Mouse (Mus musculus): ENCODE results near the gene Dgcr2.

Gene Dgcr2

DNA sequence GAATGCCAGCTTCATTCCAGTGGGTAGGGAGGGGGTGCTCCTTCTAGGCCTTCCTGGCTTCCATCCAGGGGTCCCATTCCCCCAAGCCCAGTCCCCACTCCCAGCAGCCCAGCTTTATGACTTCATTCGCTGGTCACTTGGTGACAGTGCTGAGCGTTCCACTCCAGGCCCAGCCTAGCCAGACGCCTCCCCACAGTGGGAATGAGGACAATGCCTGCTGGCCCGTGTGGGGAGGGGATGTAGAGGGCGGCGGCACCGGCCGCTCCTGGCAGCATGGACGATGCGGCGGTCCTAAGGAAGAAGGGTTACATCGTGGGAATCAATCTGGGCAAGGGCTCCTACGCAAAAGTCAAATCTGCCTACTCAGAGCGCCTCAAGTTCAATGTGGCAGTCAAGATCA is at the start of gene Dgcr2, which contains the start of gene Tssk2:
Gene Dgcr2 (minus strand): TSS at position 101 of the 400 bp plus-strand sequence.
Gene Tssk2 (plus strand): TSS at position 176 of the 400 bp plus-strand sequence.
- no peak for DNase-seq (ENCODE audit: low read depth, low spot score)

DNA sequence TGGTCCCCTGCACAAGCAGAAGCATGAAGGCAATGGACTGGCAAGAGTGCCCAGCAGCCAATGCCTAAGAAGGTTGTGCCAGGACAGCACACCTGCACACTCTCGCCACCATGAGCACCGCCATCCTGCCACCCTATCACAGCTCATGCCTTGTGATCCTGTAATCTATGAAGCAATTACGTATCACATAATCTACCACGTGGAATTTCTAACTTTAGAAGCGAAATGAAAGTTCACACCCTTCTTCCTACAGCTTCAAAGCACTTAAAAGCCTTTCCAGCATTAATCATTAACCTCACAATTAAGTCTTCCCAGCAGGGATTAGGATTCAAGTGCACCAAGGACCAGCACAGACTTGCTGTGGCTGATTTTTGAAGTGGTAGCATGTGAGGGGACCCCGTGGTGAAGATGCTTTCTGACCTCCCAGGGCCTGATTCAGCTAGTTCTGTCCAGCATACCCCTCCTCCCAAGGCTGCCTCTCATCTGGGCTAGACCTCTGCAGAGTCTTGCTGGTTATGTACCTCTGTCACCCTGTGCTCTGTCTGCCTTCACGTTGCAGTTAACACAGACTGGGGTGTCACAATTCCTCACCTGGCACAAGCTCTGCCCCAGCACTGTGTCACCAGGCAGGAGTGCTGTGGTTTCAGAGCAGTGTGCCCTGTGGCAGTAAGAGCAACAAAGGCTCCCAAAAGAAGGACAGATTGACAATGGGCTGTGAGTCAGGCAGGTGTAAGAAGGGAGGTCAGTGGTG is 46.9 kb upstream of the Dgcr2 start:
- DNase-seq (ENCODE audit: low read depth, low spot score), result peak; percentile 61

DNA sequence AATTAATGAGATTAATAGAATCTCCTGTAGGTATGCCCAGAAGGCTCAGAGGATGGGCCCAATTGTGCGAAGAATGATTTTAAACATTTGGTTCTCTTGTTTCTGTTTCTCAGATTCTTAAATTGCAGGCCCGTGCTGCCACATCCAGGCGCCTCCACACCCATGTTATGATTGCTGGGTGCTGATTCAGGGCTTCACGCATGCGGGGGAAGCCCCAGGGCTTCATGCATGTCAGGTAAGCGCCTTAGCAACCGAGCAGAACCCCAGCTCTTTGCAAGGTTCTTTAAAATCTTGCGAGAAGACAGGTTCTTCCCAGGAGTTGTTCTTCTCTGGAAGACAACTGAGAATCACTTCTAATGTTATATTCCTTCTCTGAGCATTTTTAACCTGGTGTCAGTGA is 45.1 kb upstream of the Dgcr2 start:
- no peak for DNase-seq (ENCODE audit: low read depth, low spot score)

DNA sequence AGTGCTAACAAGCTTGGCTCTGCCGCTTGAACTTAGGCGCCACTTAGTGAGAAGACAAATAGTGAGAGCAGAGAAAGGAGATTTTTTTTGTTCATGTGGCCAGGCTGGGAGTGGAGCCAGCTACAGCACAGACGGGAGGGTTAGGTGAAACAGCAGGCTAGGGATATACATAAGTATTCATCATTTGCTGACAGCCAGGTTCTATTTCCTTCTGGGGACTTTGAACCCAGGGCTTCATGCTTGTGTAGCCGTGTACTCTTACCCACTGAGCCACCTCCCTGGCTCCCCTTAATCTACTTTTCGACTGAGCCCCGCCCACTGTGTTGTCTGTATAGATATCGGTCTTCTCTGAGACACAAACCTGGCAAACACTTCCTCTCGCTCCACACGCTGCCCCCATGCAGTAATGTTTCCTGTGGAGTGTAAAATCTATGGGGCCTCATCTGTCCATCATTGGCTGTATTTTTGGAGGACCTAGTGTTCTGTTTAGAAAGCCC is 40.9 kb upstream of the Dgcr2 start:
- DNase-seq (ENCODE audit: low read depth, low spot score), result no peak

DNA sequence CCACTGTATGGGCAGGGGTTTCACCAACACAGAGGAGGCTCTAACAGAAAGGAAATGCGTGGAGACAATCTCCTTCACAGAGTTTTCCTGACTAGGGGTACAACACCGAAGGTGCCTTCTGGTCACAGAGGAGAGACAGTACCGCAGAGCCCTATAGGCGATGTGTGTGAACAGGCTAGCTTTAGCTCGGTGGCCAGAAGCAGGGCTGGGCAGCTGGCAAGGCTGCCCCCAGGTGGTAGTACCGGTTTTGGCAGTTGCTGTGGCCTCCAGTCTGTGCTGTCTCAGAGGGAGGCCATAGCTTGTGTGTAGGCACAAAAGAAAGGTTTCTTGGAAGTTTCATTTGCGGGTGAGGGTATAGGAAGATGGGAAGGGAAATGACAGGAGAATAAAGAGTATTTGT is 40.5 kb upstream of the Dgcr2 start:
- DNase-seq (ENCODE audit: low read depth, low spot score), result peak; percentile 80

DNA sequence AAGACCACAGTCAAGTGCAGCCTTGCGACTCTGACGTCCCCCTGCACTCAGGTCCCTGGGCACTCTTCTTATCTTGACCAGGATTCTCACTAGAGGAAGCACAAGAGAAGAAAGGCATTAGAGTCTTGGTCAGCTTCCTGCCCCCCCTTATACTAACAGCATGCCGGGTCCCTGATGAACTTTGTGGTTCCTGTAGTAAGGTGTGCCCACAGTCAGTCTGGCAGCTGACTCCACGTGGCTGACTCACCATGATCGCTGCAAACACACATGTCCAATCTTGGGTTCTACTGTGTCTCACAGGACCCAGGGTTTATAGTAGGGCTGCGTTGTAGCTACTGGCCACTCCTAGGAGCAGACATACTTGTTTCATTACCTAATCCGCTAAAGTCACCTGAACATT is 39.8 kb upstream of the Dgcr2 start:
- no peak for DNase-seq (ENCODE audit: low read depth, low spot score)

DNA sequence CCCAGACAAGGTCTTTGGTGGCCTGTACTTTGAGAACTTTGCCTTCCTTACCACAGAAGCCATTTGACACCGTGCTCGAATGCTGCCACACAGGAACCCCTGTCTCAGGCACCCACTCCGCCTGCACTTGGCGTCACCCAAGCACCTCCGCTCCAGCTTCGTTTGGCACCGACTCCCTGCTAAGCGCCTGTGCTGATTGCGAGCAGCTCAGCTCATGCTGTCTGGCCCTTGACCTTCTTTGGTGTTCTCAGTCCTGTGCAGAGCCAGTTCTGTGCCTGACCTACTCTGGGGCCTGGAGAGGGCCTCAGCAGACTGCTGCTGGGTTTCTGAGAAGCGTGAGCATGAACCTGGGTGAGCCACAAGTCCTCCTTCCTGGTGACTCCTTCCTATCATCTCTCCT is 38.4 kb upstream of the Dgcr2 start:
- DNase-seq (ENCODE audit: low read depth, low spot score), result no peak

DNA sequence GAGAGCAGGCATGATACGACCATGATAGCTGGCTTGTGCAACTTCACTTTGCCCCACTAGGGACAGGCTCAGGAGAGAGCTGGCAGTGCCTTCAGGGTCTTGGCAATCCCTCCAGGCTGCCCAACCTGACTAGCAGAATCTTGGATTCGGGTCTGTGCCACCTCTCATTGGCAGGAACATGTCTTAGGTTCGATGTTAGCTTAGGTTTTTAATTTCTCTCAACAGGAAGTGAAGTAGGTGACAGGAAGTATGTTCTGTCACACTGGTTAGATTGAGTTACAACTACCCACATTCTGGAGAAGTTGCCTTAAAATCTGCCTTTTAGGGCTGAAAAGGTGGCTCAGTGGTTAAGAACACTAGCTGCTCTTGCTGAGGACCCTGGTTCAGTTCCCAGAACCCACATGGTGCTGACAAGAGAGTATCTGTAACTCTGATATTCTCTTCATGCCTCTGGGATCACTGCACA is 36.1 kb upstream of the Dgcr2 start:
- DNase-seq (ENCODE audit: low read depth, low spot score), result no peak

DNA sequence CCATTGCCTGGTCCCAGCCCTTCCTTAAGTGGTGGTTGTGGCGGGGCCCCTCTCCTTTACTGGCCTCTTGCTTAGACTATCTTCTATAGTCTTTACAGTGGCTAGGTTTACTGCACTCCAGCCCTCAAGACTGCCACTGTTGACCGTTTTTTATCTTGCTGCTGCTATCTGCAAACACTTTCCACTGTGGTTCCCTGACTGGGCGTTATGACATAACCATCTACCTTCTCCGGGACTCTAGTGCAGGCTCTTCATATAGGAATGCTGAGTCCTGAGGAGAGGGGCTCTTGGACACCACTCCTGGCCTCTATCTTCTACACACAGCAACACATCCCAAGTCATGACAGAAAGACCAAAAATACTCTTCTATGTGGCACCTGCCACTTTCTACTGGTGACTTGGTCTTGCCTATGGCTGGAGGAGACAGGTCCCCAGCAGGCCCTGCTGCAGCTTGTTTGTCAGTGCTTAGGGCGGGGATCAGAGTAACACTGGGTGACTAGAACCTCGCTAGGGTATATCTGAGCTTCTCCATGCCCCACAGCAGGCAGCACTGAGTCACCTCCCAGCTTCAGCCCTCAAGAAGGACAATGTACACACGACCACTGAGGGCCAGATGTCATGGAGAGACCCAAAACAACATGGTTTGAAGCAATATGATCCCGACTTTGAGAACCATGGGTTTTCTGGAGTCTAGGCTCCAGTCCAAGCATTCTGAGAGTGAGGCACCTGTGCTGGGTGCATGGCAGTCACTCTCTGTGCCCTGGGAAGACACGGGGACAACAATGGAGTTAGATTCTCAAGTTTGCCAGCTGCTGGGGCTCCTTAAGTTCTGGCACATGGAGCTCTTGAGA is 35.5 kb upstream of the Dgcr2 start:
- no peak for DNase-seq (ENCODE audit: low read depth, low spot score)

DNA sequence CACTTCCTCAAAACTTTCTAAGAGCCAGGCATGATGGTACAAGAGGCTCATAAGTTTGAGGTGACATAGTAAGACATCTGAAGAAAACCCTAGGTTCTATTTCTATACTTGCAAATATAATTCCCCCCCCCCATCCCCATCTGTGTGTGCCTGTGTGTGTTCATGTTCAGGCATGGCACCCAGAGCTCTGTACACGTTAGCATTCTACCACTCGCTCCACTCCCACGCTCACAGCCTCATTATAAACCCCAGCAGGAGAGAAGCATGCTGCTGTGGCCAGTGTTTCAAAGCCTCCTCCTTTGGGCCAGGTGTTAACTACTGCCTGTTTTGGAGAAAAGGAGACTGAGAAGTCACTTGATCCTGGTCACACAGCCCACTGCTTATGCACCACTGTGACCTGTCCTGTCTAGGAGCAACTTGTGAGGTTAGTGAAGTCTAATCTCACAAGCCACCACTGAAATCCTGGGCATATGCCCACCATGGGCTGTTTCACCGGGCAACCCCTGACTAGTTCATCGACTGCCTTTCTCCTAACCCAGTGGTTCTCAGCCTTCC is 33.6 kb upstream of the Dgcr2 start:
- DNase-seq (ENCODE audit: low read depth, low spot score), result no peak

DNA sequence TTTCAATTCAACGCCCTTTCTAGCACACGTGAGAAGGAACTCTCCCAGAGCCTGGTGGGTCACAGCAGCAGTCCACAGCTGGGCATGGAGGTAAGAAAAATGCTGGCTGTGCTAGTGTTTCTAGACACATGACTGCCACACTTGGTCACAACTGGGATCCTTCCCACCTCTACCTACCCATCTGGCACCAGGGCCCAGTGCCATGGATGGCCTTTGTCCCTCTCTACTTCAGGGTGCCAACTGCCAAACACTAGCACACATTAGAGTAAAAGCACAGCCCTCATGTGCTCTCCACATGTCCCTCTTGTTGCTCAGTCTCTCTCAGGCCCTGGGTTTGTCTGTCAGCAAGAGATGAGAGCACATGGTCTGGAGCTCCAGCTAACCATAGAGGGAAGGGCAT is 31.3 kb upstream of the Dgcr2 start:
- no peak for DNase-seq (ENCODE audit: low read depth, low spot score)

DNA sequence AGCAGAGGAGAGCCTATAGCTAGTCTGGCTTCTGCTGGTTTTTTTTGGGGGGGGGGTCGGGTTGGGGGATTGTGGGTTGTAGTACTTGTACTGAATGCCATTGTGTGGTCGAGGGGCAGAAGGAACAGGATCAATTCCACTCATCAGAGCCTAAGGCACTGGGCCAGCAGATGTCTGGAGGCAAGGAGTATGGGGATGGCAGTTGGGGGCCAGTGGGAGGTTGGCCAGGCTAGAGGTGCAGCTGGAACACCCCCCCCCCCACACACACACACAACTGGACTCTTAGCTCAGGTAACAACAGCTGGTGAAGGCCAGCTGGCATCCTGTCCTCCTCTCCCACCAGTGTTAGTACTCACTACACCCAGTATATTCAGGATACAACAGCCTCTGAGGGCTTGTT is 30.8 kb upstream of the Dgcr2 start:
- no peak for DNase-seq (ENCODE audit: low read depth, low spot score)

DNA sequence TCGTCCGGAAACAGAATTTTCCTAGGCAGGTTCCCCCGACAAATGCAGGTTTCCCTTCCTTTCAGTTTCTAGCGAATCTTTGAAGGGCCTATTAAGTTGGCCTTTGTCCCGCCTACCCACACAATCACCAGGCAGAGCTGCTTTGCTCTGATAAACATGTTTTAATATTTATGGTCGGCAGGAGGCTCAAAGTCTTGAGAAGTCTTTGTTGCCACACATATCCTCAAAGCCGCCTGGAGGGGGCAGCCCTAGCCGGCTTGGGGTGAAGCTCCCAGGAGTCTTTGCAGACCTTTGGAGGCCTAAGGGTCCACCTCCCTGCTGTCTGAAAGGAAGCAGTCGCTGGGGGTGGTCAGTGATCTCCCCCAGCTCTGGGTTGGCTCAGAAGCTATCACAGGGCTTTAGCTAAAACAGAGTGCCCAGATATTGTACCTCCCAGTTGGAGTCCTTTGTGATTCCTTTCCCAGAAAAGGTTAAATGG is 30.3 kb upstream of the Dgcr2 start:
- peak; percentile 99 for DNase-seq (ENCODE audit: low read depth, low spot score)

DNA sequence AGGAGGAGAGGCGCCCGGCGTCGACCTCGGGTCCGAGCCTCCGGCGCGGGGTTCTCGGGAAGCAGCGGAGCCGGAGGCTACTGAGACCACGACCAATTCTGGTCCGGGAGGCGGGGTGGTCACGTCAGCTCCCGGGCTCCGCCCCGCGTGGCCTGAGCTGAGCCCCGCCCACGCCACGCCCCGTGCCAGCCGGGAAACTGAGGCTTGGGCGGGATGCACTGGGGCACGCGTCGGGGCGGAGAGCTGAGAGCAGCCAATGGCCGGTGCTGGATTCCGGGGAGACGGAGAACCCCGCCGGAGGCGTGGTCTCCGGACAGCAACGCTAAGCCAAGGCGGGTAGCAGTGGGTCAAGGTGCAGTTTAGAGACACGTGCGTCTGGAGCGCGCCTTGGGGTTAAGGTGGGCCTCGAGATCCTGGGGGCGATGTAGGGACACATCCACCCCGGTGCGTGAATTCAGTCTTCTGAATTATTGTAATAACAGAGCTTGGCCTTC is 29.8 kb upstream of the Dgcr2 start, which contains the start of gene Slc25a1:
Gene Slc25a1 (minus strand): TSS at position 133 of the 494 bp plus-strand sequence.
- peak; percentile 88 for DNase-seq (ENCODE audit: low read depth, low spot score)

DNA sequence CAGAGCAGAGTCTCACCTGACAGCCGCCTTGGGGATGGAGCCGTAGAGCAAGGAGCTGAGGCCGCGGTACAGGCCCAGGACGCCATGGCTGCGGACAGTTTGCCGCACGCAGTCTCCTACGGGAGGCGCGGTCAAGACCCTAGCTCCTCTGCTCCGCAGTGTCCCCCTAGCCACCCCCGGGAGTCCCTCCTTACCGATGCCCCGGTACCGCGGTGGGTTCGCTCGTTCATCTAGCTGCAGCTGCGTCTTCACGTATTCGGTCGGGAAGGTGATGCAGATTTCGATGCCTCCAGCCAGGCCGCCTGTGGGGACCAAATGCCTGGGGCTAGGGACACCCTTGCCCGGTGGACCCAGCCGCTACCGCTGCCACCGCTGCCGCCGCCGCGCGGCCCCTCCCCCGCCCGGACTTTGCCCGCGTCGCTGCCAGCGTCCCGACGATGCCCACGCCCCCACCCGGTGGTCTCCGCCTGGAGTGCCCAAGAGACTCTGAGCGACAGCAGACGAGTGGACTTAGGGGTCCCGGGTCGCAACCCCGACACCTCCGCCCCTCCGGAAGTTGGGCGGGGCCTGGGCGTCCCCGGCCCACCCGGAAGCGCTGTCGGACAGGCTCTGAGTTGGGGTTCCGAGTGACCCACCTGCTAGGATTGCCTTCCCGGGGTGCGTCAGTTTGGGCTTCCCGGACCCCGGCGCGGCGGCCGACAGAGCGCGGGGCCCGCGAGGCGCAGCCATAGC is 29.2 kb upstream of the Dgcr2 start:
- DNase-seq (ENCODE audit: low read depth, low spot score), result no peak

DNA sequence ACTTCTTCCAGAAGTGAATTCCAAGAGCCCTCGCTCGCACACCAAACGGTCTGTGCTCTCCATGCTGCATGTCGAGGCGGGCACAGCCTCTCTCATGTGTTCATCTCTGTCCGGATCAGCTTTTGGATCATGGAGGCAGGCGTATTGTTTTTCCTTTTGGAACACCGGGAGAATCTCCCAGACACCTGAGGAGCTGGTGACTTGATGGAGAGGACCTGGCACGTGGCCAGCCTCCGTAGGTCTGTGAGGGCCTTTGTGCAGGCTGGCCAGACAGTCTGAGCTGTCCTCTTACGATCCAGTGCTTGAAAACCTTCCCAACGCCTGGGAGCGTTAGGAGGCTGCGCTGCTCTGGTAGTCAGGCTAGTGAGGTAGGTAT is 23.8 kb upstream of the Dgcr2 start:
- no peak for DNase-seq (ENCODE audit: low read depth, low spot score)

DNA sequence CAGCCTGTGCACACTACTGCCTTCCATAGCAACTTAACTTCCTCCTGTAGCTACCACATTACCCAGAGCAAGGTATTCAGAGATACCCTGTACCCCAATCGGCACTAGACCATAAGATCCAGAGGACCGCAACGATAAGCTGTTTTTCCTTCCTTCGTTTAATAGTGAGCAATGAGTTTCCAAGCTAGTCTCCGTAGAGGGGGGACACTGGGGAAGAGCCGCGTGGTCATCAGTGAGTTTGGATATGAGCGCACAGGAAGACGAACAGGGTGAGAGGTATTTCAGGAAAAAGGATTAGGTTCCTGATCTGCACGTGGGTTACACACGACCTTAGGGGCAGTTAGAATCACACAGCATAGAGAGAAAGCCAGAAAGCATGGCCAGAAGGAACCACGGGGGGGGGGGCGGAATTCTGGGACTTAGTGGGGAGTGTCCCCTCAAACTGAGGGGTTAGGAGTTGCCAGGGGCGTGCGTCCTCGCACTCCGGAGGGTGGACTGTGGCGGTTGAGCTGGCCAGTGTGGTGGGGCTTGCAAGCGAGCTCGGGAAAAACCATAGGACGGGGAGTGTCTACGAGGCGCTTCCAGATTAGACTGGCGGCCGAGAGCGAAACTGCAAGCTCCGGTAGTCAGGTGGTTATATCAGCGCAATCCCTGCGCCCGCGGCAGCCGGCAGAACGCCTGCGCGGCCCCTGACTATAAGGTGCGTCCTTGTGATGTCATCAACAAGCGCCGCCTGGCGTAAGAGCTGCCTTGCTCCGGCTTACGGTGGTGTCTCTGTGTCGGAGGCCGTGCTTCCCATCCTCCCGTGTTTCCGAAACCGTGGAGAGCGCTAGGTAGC is 23.2 kb upstream of the Dgcr2 start:
- DNase-seq (ENCODE audit: low read depth, low spot score), result peak; percentile 98

DNA sequence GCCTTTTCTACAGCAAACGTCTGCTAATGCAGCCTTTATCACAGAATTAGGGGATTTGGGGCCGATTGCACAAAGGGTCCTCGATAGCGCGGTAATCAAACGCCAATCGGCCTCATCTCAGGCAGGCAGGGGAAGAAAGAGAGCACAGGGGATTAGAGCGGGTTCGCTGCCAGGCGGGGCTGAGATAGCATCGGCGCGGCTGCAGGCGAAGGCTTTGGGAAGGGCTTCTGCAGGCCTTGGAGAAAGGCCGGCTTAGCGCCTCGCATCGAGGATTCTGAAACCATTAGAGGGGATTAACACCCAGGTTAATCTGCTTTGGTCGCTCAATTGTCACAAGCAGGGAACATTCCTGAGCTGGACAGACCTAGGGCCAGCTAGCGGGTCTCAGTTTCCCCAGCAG is 22.2 kb upstream of the Dgcr2 start:
- DNase-seq (ENCODE audit: low read depth, low spot score), result no peak

DNA sequence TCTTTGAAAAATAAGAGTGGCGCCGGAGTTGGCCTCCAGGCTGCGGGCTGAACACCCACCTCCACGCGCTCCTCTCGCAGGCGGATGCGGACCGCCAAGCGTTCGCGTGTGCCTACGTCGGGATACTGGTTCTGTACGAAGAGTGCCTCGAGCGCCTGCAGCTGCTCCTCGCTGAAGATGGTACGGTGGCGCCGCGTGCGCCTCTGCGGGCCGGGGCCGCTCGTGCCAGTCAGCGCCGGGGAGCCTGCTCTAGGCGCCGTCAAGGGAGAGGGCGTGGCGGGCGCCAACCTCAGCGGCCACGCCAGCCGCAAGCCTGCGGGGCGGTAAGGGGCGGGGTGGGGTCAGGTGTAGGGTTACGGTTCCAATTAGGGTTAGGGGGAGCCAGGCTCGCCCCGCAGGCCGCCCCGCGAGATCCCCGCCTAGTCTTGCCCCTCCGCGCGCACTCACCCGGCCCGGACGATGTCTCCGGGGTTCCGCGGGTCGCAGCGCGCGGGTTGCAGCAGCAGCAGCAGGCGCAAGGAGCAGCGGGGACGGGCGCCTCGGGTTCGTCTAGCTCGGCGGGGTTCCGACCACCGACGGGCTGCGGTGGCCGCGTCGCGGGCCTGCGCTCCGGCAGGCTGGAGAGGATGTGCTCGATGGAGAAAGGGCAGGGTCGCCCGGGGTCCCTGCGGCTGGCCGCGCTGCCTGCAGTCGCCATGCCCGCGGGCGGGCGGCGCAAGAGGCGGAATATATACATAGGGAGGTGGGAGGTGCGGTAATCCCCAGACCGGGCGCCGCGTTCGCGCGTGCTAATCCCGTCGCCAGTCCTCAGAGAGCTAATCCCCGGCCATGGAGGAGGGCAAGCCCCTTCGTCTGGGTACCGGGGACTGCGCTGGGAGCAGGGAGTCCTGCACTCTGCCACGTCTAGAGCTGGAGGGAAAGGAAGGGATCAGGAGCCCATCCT is 16.2 kb upstream of the Dgcr2 start, which contains the start of gene Gsc2:
Gene Gsc2 (minus strand): TSS at position 753 of the 943 bp plus-strand sequence.
- peak; percentile 62 for DNase-seq (ENCODE audit: low read depth, low spot score)

Data from ES-CJ7 (cell line).